Mouse (Mus musculus): ENCODE results near the gene Tmx4.

Gene Tmx4

GRCm38 (mm10) chr2:134554221-134554727 is 89.7 kb downstream of the Tmx4 start, which contains the start of gene Hao1:
Gene Hao1 (minus strand): TSS chr2:134554368.
- DNase-seq (ENCODE audit: low read depth), result no peak

- DNase-seq (ENCODE audit: low read depth), result no peak
Observed at GRCm38 (mm10) chr2:134552358-134552757, 91.6 kb downstream of the Tmx4 start.

- DNase-seq (ENCODE audit: low read depth), result peak; percentile 53
Observed at GRCm38 (mm10) chr2:134549770-134550169, 94.2 kb downstream of the Tmx4 start.

- no peak for DNase-seq (ENCODE audit: low read depth)
Observed at GRCm38 (mm10) chr2:134545116-134545515, 98.8 kb downstream of the Tmx4 start.

- DNase-seq (ENCODE audit: low read depth), result no peak
Observed at GRCm38 (mm10) chr2:134544321-134545065, 99.5 kb downstream of the Tmx4 start.
